Mouse (Mus musculus) MEL (cell line): ENCODE results near the gene Mdk. TPM values are rescaled to one million over a fixed set of nuclear protein-coding genes. Genes with fewer than 3 reads are reported as not detected.

Source experiments
- DNase-seq: peaks from one replicate; pipeline ENCODE4 v3.0.0; 2011; ENCODE audit warnings: low read depth, low spot score
- H3K27ac ChIP-seq: 2 replicates; pipeline ENCODE4 v1.5.1; 2012; ENCODE audit warnings: low read depth, mild to moderate bottlenecking, control low read depth, low read length, moderate library complexity; ENCODE audit not compliant: control insufficient read depth
- H3K27me3 ChIP-seq, 2 experiments: fragments of 150-350 bp in 1 of 2; sonication (generic) in 1 of 2; 2 replicates each; pipeline ENCODE4 v1.6.1; 2012; ENCODE audit warnings: low read length in 2 of 2, mild to moderate bottlenecking in 2 of 2, improper control_type of control experiment in 1 of 2, moderate library complexity in 1 of 2; ENCODE audit not compliant: insufficient read depth in 2 of 2, control insufficient read depth in 1 of 2
- H3K36me3 ChIP-seq, 2 experiments: 2 replicates each; pipeline ENCODE4 v1.6.1; 2012 to 2014; ENCODE audit warnings: low read length in 2 of 2, improper control_type of control experiment in 1 of 2, inconsistent platforms in 1 of 2, mild to moderate bottlenecking in 1 of 2; ENCODE audit not compliant: insufficient read depth in 2 of 2, control insufficient read depth in 1 of 2
- H3K4me1 ChIP-seq, 2 experiments: fragments of 150-350 bp in 1 of 2; sonication (generic) in 1 of 2; 2 replicates each; pipeline ENCODE4 v1.6.1; 2012; ENCODE audit warnings: low read length in 2 of 2, improper control_type of control experiment in 1 of 2, mild to moderate bottlenecking in 1 of 2; ENCODE audit not compliant: insufficient read depth in 2 of 2, control insufficient read depth in 1 of 2
- H3K4me3 ChIP-seq, 2 experiments: fragments of 150-350 bp in 1 of 2; sonication (generic) in 1 of 2; 2 replicates each; pipeline ENCODE4 v1.5.1; 2012; ENCODE audit warnings: low read depth in 2 of 2, low read length in 2 of 2, mild to moderate bottlenecking in 2 of 2, moderate library complexity in 2 of 2, control low read depth in 1 of 2, improper control_type of control experiment in 1 of 2; ENCODE audit not compliant: control insufficient read depth in 1 of 2, insufficient read depth in 1 of 2
- H3K79me2 ChIP-seq: 2 replicates; pipeline ENCODE4 v1.6.1; 2012; ENCODE audit warnings: mild to moderate bottlenecking, low read length, moderate library complexity; ENCODE audit not compliant: control insufficient read depth, poor library complexity, insufficient read depth
- H3K9ac ChIP-seq: 2 replicates; pipeline ENCODE4 v1.6.1; 2012; ENCODE audit warnings: low read depth, mild to moderate bottlenecking, control low read depth, low read length, moderate library complexity; ENCODE audit not compliant: control insufficient read depth, poor library complexity, severe bottlenecking
- H3K9me3 ChIP-seq: fragments of 150-350 bp; sonication (generic); replicated peaks from 2 replicates; pipeline ENCODE4 v1.6.1; 2012; ENCODE audit warnings: mild to moderate bottlenecking, low read length, improper control_type of control experiment, moderate library complexity; ENCODE audit not compliant: insufficient read depth
- BHLHE40 ChIP-seq: IDR thresholded peaks from 2 replicates; pipeline ENCODE4 v1.6.1; 2012; ENCODE audit warnings: low read depth, mild to moderate bottlenecking, inconsistent platforms, low read length, improper control_type of control experiment, borderline replicate concordance
- CHD2 ChIP-seq: IDR thresholded peaks from 2 replicates; pipeline ENCODE4 v1.6.1; 2011; ENCODE audit warnings: low read length, improper control_type of control experiment
- CTCF ChIP-seq, 3 experiments: IDR thresholded peaks in 2 of 3; conservative IDR thresholded peaks in 1 of 3; 2 replicates each; pipeline ENCODE4 v1.5.1; 2011 to 2012; ENCODE audit warnings: low read length in 3 of 3, low read depth in 2 of 3, mild to moderate bottlenecking in 2 of 3, improper control_type of control experiment in 1 of 3, inconsistent platforms in 1 of 3, mixed read lengths in 1 of 3, moderate library complexity in 1 of 3; ENCODE audit not compliant: control insufficient read depth in 1 of 3, insufficient read depth in 1 of 3, poor library complexity in 1 of 3, severe bottlenecking in 1 of 3
- E2F4 ChIP-seq: IDR thresholded peaks from 2 replicates; pipeline ENCODE4 v1.6.1; 2011; ENCODE audit warnings: low read depth, low read length, improper control_type of control experiment, borderline replicate concordance
- ELF1 ChIP-seq: IDR thresholded peaks from 2 replicates; pipeline ENCODE4 v1.6.1; 2014; ENCODE audit warnings: low read depth, mild to moderate bottlenecking, inconsistent platforms, low read length, improper control_type of control experiment, moderate library complexity
- EP300 ChIP-seq, 2 experiments: IDR thresholded peaks; 2 replicates each; pipeline ENCODE4 v1.6.1; 2011; ENCODE audit warnings: improper control_type of control experiment in 2 of 2, low read length in 2 of 2, low read depth in 1 of 2, mild to moderate bottlenecking in 1 of 2
- GABPA ChIP-seq: IDR thresholded peaks from 2 replicates; pipeline ENCODE4 v1.6.1; 2012; ENCODE audit warnings: low read depth, mild to moderate bottlenecking, inconsistent platforms, low read length, improper control_type of control experiment, moderate library complexity
- GATA1 ChIP-seq: IDR thresholded peaks from 2 replicates; pipeline ENCODE4 v1.6.1; 2011; ENCODE audit warnings: low read depth, low read length, improper control_type of control experiment
- KAT2A ChIP-seq: conservative IDR thresholded peaks from 2 replicates; pipeline ENCODE4 v1.6.1; 2012; ENCODE audit warnings: low read depth, low read length, improper control_type of control experiment, inconsistent platforms
- MEF2A ChIP-seq: IDR thresholded peaks from 2 replicates; pipeline ENCODE4 v1.6.1; 2014; ENCODE audit warnings: low read depth, mild to moderate bottlenecking, inconsistent platforms, low read length, improper control_type of control experiment; ENCODE audit not compliant: poor library complexity, insufficient replicate concordance, severe bottlenecking; ENCODE audit errors: extremely low read depth
- MXI1 ChIP-seq: IDR thresholded peaks from 2 replicates; pipeline ENCODE4 v1.6.1; 2011; ENCODE audit warnings: mild to moderate bottlenecking, low read depth, low read length, improper control_type of control experiment
- MYB ChIP-seq: IDR thresholded peaks from 2 replicates; pipeline ENCODE4 v1.6.1; 2011; ENCODE audit warnings: mild to moderate bottlenecking, low read depth, low read length, improper control_type of control experiment
- NRF1 ChIP-seq: IDR thresholded peaks from 2 replicates; pipeline ENCODE4 v1.6.1; 2014; ENCODE audit warnings: low read depth, mild to moderate bottlenecking, inconsistent platforms, low read length, improper control_type of control experiment, moderate library complexity; ENCODE audit not compliant: poor library complexity, insufficient read depth, severe bottlenecking
- POLR2A ChIP-seq, 2 experiments: IDR thresholded peaks; 2 replicates each; pipeline ENCODE4 v1.6.1; 2011 to 2012; ENCODE audit warnings: low read length in 2 of 2, mild to moderate bottlenecking in 2 of 2, control low read depth in 1 of 2, improper control_type of control experiment in 1 of 2, low read depth in 1 of 2, moderate library complexity in 1 of 2; ENCODE audit not compliant: control insufficient read depth in 1 of 2, insufficient read depth in 1 of 2, poor library complexity in 1 of 2
- POLR2AphosphoS2 ChIP-seq: IDR thresholded peaks from 2 replicates; pipeline ENCODE4 v1.6.1; 2011; ENCODE audit warnings: low read length, improper control_type of control experiment
- RCOR1 ChIP-seq: IDR thresholded peaks from 2 replicates; pipeline ENCODE4 v1.6.1; 2012; ENCODE audit warnings: low read depth, mild to moderate bottlenecking, inconsistent platforms, low read length, improper control_type of control experiment
- SIN3A ChIP-seq: IDR thresholded peaks from 2 replicates; pipeline ENCODE4 v1.6.1; 2012; ENCODE audit warnings: low read length, improper control_type of control experiment, inconsistent platforms
- TAL1 ChIP-seq: IDR thresholded peaks from 2 replicates; pipeline ENCODE4 v1.6.1; 2012; ENCODE audit warnings: mild to moderate bottlenecking, inconsistent platforms, low read length, moderate library complexity, mixed read lengths
- TBP ChIP-seq: IDR thresholded peaks from 2 replicates; pipeline ENCODE4 v1.8.0; 2011; ENCODE audit warnings: low read depth, low read length, improper control_type of control experiment
- USF1 ChIP-seq: IDR thresholded peaks from 2 replicates; pipeline ENCODE4 v1.6.1; 2014; ENCODE audit warnings: low read depth, mild to moderate bottlenecking, inconsistent platforms, low read length, improper control_type of control experiment, moderate library complexity
- ZMIZ1 ChIP-seq: IDR thresholded peaks from 2 replicates; pipeline ENCODE4 v1.6.1; 2012; ENCODE audit warnings: low read depth, mild to moderate bottlenecking, inconsistent platforms, low read length, improper control_type of control experiment, moderate library complexity
- ZNF384 ChIP-seq: IDR thresholded peaks from 2 replicates; pipeline ENCODE4 v1.6.1; 2012; ENCODE audit warnings: low read depth, mild to moderate bottlenecking, inconsistent platforms, low read length, improper control_type of control experiment
- polyA plus RNA-seq, 2 experiments: library from polyadenylated mRNA; stranded (reverse) in 1 of 2; unstranded in 1 of 2; fragments of >175 nt in 1 of 2; fragments of >200 nt in 1 of 2; gene quantifications; 2 replicates each; pipeline versions ENCODE4 v1.2.1 to v1.2.4; 2012; ENCODE audit warnings: low replicate concordance in 2 of 2, low read depth in 1 of 2; ENCODE audit not compliant: insufficient read length in 2 of 2, insufficient read depth in 1 of 2, missing spikeins in 1 of 2
- total RNA-seq: library from RNA; depleted of rRNA; stranded (reverse); fragments of 300-350 nt; gene quantifications from 2 replicates; pipeline ENCODE4 v1.2.3, GENCODE M21; 2012

Mdk gene
- total and polyA plus RNA-seq, 3 experiments, result 0.19 to 3.4 TPM; not detected in 1

DNA sequence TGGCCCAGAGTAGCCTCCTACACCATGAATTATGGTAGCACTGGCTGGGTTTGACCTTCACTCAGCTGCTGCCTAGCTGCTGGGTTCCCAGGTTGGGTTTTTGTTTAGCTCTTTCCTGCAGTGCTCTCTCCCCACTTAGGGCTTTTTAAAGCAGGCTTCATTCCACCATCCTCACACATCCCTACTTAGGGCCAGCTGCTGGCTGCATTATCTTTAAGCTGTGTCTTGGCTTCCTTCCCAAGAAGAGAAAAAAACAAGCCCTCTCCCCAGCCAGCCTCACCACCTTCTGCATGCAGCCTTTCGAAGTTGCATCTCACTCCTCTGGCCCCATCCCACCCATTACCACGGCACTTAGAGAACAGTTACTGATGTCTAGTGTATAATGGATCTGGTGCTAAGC, 46.5 kb upstream of the Mdk start:
- H3K4me3 ChIP-seq, result no peak overlapping the region
- H3K79me2 ChIP-seq, result no peaks in the 10 kb centered on the region
- H3K9me3 ChIP-seq, result no peaks in the 10 kb centered on the region
- no peaks in the 10 kb centered on the region for H3K27me3 ChIP-seq
- no peak overlapping the region for H3K9ac ChIP-seq
- peaks cover 7% of the 10 kb centered on the region in 2 experiments for H3K4me1 ChIP-seq
- H3K36me3 ChIP-seq, result no peaks in the 10 kb centered on the region; a peak in 1 of 4 replicates
- H3K27ac ChIP-seq, result no peak overlapping the region
- no peak for TF ChIP-seq RCOR1
- TF ChIP-seq TAL1, result no peak
- TF ChIP-seq ZNF384, result peak; percentile 64
- TF ChIP-seq BHLHE40, result no peak
- no peak for TF ChIP-seq NRF1
- peak; percentile 22 for DNase-seq

DNA sequence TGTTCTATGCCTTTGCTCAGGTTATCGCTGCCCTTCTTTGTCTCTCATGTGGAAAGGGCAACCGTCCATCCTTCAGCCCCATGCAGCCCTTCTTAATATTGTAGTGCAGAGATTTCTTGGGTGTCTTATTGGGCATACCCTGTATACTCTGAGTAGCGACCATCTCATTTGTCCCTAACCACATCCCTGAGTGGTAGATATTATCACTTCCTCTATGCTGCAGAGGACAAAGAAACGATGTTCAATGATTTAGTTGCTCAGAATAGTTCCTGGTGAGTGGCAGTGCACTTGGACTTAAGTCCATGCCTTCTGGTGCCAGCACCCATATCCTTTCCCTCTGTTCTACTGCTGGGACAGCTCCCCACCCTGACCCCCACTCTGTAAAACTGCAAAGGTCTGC, 45.9 kb upstream of the Mdk start:
- TF ChIP-seq MEF2A (no peak), POLR2A (IDR thresholded peaks at IDR 0.05; ENCODE audit: control insufficient read depth in 1 of 2, insufficient read depth in 1 of 2, low read depth in 1 of 2, low read length in 2 of 2, poor library complexity in 1 of 2) (no peak), ELF1 (no peak), POLR2AphosphoS2 (no peak), CHD2 (no peak), GABPA (no peak), KAT2A (no peak), EP300 (IDR thresholded peaks at IDR 0.05; ENCODE audit: low read depth in 1 of 2, low read length in 2 of 2) (no peak; a peak in 1 of 4 replicates), CTCF (IDR thresholded peaks at IDR 0.05 in 2 of 3, conservative IDR thresholded peaks at IDR 0.05 in 1 of 3; ENCODE audit: control insufficient read depth in 1 of 3, insufficient read depth in 1 of 3, low read depth in 2 of 3, low read length in 3 of 3, poor library complexity in 1 of 3, severe bottlenecking in 1 of 3) (no peak), GATA1 (0 out of 2 replicates have a peak, but pooled peaks have one; percentile 24), E2F4 (no peak), TBP (no peak), MXI1 (no peak), RCOR1 (peak; percentile 55), SIN3A (no peak), ZMIZ1 (no peak), USF1 (no peak), MYB (no peak)
- Histone ChIP-seq H3K27me3 (no peaks in the 10 kb centered on the region), H3K27ac (no peak overlapping the region), H3K79me2 (no peaks in the 10 kb centered on the region), H3K36me3 (no peaks in the 10 kb centered on the region; a peak in 1 of 4 replicates), H3K4me3 (no peak overlapping the region), H3K4me1 (peaks cover 7% of the 10 kb centered on the region in 2 experiments), H3K9ac (no peak overlapping the region), H3K9me3 (no peaks in the 10 kb centered on the region)
- peak; percentile 25 for DNase-seq
